Mouse (Mus musculus) megakaryocyte, embryonic 14.5 days (primary cell): ENCODE data around the gene Chdh.

Experiments used
- FLI1 ChIP-seq: IDR thresholded peaks from 2 replicates; pipeline ENCODE4 v1.6.1; 2012; ENCODE audit warnings: low read length, inconsistent platforms, mixed read lengths
- GATA1 ChIP-seq: IDR thresholded peaks from 3 replicates; pipeline ENCODE4 v1.6.1; 2012; ENCODE audit warnings: mixed read lengths, low read length, inconsistent platforms, borderline replicate concordance

DNA sequence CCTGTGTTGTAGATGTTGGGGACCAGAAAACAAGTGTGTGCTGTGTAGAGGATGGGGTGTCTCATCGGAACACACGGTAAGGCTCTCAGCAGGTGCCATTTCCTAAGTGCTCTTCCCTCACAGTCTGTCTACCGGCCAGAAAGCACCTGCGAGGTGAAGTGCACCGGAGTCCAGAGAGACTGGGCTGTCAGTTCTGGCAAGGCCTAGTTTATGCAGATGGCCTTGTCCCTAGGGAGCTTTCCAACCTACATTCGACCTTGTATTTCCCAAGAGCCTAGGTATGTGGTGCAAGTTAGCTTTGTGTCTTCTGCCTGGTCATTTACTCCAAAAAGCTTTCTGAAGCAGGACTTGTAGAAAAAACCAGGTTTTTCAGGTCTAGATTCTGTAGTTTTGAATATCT is 21.5 kb upstream of the Chdh start:
- TF ChIP-seq FLI1 (no peak), GATA1 (no peak)
